Mouse (Mus musculus) brain, embryonic 18.5 days (tissue): Measurements from ENCODE around the gene Xrcc1.

Experiments used
- DNase-seq: peaks from one replicate; pipeline ENCODE4 v3.0.0-alpha.2; 2012; ENCODE audit warnings: low read depth, low spot score

The Xrcc1 gene

DNA sequence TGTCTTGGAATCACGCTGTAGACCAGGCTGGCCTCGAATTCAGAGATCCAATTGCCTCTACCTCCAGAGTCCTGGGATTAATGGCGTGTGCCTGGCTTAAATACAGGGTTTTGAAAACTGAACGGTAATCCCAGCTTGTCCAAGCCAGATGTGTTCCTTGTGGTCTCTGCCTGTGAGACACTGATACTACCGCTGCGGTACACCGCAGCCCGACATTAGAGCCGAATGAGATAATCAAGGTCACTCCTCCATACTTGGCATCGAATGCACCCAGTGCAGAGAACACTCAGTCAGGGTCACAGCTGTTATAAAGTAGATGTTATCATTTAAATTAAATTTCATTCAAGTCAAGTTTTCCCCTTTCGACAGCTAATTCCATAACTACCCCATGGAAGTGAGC is 17.2 kb upstream of the Xrcc1 start:
- no peak for DNase-seq

DNA sequence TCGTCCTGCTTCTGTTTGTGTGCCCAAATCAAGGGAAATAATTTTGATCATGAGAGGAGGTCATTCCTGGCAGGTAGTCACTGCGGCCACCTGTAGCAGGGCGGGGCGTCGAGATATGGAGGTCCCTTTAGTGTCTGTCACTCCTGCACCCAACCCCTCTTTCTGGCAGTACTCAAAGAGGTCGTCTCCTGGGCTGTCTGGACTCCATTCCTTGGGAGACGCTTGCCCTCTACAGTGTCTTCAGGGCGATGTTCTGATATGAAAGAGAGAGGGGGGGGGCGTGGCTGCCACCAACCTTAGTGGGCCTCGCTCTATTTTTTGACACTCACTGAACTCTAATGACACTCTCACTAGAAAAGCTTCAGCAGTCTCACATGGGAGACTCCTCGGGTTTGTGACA is 16.5 kb upstream of the Xrcc1 start:
- no peak for DNase-seq

DNA sequence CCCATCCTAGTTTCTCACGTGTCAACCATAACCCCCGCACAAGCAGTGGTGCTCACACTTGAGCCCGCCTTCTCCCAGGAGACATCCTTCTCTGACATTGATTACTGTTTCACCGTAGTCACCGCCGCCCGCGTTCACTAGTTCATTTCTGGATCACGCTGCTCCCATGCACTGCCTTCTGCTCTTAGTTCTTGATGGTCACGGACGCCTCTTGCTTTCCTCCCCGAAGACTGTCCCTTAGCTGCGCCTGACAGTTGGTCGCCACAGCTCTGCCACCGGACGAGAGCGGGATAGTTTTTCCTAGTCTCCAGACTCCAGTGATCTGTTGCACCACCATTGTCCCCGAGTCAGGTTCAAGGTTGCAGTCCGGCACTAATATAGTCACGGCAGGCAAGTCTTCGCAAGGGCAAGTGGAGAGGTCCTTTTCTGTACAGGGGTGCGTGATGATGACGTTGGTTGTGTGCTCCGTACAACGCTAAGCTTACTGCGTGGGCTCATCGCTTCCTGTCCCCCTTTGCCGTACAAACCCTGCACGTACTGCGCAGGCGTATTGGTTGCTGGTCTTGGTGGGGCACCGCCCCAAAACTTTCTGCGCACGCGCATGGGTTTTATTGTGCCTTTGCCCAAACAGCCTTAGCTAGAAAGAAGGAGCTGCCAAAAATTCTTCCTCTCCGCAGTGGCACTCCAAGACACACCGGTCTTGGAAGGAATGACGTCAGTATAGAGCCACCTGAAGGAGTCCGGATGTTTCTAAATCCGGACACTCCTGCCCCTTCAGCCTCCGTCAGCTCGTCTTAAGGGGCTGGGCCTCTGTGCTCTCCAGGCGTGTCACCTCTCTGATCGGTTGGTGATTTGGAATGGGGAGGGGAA is 15.8 kb upstream of the Xrcc1 start, which contains the start of gene Irgq:
Gene Irgq (plus strand): TSS at position 628 of the 870 bp plus-strand sequence.
- peak; percentile 100 for DNase-seq

DNA sequence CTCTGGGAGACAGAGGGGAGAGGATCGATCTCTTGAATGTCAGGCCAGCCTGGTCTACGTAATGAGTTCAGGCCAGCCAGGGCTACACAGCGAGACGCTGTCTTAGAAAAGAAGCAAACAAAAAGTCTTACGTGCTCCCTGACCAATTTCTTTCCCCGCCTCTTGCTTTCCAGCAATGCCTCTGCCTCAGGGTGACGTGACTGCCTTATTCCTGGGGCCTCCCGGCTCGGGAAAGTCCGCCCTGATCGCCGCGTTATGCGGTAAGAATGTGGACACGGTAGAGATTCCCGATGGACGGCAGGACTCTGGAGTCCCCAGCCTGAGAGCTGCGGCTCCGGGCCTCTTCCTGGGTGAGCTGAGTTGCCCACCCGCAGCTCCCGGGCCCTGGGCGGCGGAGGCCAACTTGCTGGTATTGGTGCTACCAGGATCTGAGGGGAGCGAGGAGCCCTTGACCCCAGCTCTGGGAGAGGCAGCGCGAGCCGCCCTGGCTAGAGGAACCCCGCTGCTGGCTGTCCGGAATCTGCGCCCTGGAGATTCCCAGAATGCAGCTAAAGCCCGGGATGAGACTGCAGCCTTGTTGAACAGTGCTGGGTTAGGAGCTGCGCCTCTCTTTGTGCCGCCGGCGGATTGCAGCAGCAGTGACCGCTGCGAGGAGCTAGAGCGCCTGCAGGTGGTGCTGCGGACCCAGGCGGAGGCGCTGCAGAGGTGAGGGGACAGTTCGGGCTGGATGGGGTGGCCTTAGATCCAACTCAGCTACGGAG is 14.7 kb upstream of the Xrcc1 start:
- no peak for DNase-seq

DNA sequence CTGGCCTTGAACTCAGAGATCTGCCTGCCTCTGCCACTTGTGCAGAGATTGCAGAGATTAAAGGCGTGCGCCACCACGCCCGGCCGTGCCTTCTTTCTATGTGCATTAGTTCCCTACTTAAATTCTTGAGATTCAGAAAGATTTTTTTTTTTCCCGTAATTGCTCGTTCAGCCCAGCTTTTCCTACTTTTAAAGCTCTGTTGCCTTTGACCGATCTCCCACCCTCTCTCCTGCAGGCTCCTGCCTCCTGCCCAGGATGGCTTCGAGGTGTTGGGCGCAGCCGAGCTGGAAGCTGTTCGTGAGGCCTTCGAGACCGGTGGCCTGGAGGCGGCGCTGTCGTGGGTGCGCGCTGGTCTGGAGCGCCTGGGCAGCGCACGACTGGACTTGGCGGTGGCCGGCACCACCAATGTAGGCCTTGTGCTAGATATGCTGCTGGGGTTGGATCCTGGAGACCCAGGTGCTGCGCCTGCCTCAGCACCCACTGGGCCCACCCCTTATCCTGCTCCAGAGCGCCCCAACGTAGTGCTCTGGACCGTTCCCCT is 13.0 kb upstream of the Xrcc1 start:
- DNase-seq, result no peak

DNA sequence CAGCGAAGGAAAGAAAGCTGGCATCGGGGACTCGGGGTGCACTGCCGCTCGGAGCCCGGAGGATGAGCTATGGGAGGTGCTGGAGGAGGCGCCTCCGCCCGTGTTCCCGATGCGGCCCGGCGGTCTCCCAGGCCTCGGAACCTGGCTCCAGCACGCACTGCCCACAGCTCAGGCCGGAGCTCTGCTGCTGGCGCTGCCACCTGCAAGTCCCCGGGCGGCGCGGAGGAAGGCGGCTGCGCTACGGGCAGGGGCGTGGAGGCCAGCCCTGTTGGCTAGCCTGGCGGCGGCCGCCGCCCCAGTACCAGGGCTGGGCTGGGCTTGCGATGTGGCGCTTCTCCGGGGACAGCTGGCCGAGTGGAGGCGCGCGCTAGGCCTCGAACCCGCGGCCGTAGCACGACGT is 12.3 kb upstream of the Xrcc1 start:
- no peak for DNase-seq

DNA sequence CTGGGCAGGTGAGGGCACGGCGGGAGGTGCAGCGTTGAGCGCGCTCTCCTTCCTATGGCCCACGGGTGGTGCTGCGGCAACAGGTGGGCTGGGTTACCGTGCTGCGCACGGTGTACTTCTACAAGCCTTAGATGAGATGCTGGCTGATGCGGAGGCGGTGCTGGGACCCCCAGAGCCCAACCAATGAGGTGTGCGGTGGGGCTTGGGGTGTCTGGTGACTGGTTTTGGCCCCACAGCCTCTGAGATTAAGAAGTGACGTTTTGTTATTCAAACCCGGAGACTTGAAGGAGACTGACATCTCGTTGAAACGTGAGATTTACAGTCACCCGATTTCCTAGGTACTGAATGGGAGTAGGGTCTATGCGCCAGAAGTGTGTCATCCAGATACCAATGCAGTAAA is 11.8 kb upstream of the Xrcc1 start:
- no peak for DNase-seq

DNA sequence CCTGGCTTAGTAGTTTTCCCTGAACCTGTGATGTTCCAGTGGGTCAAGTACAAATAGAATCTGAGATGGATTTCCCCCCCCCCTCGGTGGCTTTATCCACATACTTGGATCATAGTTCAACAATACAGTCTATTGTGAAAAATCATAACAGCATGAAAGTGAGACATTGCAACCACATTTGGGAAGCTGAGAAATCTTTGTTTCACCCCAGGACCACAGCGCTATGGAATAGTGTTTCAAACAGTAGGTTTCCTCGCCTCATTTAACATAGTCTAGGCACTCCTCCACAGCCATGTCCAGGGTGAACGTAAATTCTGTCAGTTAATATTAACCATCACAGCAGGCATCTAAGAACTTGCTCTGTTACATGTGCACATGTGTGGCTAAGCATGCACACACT is 9.0 kb upstream of the Xrcc1 start:
- no peak for DNase-seq

DNA sequence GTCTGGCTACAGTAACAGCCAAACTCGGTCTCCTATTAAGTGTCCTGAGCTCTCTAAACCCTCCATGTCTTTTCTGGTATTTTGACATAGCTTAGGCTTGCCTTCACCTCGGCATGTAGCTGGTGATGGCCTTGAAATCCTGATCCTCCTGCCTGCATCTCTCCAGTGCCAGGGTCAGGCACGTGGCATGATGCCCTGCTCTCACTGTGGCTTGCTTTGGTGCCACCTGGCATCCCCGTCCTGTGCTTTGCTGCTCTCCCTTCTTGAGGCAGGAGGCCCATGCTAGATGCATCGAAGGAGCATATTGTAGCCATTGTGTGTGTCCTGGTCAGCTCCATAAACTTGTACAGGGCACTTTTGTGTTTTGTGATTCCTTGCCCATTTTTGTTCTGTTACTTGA is 8.5 kb upstream of the Xrcc1 start:
- DNase-seq, result no peak

DNA sequence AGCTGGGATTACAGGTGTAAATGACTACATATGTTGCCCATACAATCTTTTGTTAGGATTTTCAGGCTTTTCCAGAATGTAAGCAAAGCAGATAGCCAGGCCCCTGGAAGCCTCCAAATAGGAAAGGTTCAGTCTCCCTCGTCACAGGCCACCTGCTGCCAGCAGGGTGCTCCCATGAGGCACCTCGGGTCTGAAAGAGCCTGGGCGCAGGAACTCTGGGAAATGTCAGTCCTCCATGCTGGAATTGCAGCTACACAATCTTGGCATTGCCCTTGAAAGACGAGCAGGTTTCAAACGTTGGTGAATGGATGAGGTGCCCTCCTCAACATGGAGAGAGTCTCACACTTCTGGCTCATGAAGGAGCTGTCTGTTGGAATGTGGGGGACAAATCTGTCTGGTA is 7.9 kb upstream of the Xrcc1 start:
- DNase-seq, result no peak

DNA sequence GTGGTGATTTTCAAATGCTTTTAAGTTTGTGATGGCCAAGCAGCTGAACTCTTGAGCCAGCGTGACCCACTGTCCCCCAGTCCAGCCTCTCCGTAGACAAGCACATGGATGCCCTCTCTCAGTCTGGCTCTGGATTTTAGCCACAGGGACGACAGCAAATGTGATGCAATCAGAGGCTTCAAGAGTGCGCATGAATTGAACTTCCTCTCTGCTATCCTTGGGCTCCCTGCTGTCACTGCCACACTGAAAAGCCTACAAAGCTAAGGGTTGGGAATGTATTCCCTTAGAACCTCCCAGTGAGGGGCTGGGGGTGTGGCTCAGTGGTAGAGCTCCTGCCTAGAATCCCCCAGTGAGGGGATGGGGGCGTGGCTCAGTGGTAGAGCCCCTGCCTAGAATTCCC is 7.4 kb upstream of the Xrcc1 start:
- no peak for DNase-seq

DNA sequence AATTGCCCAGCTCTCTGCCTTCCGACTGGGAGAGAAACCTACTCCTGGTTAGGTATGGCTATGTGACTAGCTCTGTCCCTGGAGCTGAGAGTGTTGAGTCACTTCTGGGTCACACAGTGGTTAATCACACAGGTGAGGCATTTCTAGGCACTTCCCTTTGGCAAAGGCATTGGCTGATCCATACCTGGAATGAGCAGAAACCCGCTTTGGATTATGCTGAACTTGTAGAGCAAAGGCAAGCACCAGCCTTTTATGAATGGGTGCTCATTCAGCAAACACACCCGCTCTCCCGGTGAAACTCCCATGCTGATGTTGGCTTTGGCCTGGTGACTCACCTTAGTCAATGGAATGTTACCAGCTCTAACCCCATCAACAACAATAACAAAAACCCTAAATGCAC is 6.4 kb upstream of the Xrcc1 start:
- DNase-seq, result no peak

DNA sequence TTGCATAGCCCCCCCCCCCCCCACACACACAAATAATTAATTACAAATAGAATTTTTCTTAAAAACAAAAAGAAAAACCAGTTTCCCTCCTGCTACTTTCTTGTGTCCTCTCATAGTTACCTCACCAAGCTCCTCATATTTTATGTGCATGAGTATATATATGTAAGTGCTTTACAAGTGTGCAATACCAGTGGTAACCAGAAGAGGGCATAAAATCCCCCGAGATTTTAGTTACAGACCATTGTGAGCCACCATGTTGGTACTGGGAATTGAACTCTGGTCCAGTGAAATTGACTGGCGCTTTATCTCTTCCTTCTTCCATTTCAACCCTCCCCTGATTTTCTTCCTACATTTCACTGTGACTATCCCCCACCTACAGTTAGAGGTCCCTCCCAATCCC is 1.6 kb upstream of the Xrcc1 start:
- no peak for DNase-seq

DNA sequence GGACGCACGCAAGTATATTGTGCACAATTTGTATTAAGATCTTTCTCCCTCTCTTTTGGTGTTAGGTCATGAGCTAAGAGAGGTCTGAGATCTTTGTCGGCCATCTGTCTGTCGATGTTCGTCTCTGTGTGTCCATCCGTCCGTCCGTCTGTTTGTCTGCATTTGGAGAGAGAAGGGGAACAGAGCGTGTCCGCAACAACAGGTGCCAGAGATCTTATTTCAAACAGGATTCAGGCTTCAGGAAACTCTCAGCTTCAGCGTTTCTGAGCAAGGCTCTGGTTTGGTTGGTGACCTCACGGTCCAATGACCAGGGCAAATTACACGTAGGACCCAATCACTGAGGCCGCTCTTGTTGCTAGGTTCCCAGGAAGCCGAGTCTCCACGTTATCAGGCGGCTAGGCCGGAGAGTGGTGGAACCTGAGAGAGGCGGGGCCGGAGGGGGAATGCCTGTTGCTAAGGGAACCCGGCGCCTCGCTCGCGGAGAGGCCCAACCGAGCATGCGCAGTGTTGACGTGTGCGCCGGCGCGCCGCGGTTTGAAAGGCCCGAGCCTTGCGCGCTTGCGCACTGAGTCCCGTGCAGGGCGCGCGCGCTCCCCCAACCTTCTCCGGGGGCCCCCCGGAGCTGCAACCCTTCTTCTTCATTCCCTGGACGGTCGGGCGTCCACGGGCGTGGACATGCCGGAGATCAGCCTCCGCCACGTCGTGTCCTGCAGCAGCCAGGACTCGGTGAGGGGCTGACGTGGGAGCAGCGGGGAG is 723 bp downstream of the Xrcc1 start:
- peak; percentile 96 for DNase-seq

DNA sequence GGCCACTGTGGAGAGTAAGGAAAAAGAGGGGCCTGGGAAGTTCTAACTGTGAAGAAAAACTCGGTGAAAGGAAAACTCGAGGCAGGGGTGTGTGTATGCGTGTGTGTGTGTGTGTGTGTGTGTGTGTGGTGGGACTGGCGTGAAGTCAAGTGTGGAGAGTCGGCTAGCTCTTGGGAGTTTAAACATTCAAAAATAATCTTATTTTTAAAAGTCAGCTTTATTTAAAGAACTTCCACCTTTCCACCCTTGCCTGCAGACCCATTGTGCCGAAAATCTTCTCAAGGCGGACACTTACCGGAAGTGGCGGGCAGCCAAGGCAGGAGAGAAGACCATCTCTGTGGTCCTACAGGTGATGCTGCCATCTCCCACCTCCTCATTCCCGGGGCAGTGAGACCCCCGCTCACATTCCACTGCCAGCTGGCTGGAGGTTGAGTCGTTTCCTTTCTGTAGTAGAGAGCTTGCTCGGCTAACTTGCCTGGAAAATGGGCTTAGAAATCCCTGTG is 1.5 kb downstream of the Xrcc1 start:
- DNase-seq, result no peak

DNA sequence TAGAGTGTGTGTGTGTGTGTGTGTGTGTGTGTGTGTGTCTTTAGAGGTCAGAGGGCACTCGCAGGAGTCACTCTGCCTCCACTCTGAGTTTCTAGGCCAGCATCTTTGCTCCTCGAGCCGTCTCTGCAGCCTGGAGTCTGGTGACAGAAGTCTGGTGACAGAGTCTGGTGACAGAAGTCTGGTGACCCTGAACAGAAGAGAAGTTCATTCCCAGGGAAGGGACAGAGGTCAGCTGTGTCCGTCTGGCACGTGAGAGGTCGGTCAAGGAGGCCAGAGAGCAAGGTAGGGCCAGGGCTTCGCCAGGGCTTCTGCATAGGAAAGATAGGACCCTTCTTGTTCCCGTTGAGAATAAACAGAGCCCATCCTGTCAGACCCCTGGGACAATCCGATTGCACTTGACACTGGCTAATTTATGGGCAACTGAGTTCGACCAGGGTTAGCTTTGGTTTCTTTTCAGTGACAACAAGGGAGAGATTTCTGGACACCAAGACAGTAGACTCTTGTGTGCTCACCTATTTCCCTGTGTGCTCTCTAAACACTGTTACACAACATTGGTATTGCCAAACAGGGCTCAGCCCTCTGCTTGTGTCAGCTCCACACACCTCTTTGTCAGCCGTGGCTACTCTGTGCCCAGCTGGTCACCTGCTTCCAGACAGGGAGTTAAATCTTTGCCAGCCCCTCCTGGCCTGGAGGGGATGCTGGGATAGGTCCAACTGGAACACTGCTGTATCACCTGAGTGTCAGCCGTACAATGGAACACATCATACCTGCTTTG is 6.1 kb downstream of the Xrcc1 start:
- no peak for DNase-seq

DNA sequence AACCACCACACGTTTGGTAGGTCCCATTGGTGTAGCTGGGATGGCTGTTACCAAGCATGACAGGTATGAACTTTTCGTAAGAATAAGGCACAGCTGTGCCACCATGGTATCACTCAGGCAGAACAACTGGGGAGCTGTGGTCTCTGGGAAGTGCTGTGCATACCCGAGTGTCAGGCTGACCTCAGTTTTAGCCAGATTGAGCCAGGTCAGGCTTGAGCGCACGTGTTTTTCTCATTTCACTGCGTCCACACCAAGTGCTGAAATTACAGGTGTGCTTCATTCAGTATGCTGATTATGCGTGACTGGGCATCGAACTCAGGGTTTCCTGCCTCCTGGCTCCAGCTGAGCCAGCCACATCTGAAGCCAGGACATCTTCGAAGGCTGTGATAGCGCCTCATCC is 9.7 kb downstream of the Xrcc1 start:
- no peak for DNase-seq

DNA sequence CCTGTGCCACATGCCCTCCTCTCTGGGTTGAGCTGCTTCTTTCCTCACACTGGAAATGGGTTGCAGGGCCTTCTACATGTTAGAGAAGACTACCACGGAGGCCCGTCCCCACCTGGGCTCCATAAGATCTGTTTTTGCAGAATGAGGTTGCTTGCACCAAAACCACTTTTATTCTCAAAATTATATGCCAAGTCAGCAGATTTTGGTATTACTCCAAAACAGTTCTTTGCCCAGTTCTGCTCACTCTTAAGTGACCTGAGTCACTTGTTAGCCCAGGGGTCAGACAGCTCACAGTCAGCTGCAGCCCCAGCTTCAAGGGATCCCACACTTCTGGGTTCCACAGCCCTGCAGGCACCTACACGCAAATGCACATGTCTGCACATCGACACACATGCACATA is 15.4 kb downstream of the Xrcc1 start:
- DNase-seq, result no peak

DNA sequence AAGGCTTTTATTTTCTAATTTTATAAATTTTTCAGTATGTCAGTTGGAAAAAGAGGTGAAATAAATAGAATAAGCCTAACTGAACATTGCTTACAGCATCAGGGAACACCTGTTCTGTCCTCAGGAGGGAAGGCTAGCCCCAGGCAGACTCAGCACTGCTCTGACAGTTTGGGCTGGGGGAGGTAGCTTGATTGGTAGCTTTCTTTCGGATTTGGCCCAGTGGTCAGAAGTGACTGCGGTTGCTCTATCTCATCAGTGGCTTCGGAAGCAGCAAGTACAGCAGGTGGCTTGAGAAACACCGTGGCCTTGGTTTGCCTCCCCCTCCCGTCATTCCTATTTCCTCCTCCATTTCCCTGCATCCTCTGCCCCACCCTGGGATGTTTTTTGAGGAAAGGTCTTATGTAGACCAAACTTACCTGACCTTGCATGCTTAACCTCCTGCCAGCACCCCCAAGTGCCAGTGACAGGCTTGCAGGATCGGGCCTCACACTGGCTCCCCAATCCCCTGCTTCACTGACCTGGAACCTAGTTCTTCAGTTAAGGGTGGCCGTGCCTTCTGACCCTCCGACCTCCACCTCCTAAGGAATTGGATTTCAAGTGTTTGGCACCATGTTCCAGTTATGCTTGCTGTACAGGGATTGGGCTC is 17.2 kb downstream of the Xrcc1 start:
- no peak for DNase-seq

DNA sequence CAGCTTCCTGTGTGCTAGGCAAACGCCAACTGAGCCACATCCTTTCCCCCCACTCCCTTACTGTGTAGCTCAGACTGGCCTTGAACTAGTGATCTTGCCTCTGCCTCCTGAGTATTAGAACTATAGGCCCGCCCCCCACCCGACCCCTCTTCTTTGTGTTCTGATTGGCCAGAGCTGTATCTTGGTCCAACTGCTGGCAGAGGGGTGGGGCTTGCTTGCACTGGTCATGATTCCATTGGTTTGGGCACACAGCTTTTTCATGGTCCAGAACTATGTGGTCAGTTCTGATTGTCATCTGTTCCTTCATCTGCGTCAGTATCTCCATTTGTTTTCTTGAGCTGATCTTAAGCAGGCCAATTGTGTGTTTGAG is 17.7 kb downstream of the Xrcc1 start:
- DNase-seq, result no peak
